Mouse (Mus musculus) MEL (cell line): ENCODE measurements around the gene Tarbp2. TPM values are rescaled to one million over a fixed set of nuclear protein-coding genes. Genes with fewer than 3 reads are reported as not detected.

Experiments
- DNase-seq: peaks from one replicate; pipeline ENCODE4 v3.0.0; 2011; ENCODE audit warnings: low read depth, low spot score
- H3K27ac ChIP-seq: 2 replicates; pipeline ENCODE4 v1.5.1; 2012; ENCODE audit warnings: low read depth, mild to moderate bottlenecking, control low read depth, low read length, moderate library complexity; ENCODE audit not compliant: control insufficient read depth
- H3K27me3 ChIP-seq, 2 experiments: fragments of 150-350 bp in 1 of 2; sonication (generic) in 1 of 2; 2 replicates each; pipeline ENCODE4 v1.6.1; 2012; ENCODE audit warnings: low read length in 2 of 2, mild to moderate bottlenecking in 2 of 2, improper control_type of control experiment in 1 of 2, moderate library complexity in 1 of 2; ENCODE audit not compliant: insufficient read depth in 2 of 2, control insufficient read depth in 1 of 2
- H3K36me3 ChIP-seq, 2 experiments: 2 replicates each; pipeline ENCODE4 v1.6.1; 2012 to 2014; ENCODE audit warnings: low read length in 2 of 2, improper control_type of control experiment in 1 of 2, inconsistent platforms in 1 of 2, mild to moderate bottlenecking in 1 of 2; ENCODE audit not compliant: insufficient read depth in 2 of 2, control insufficient read depth in 1 of 2
- H3K4me1 ChIP-seq, 2 experiments: fragments of 150-350 bp in 1 of 2; sonication (generic) in 1 of 2; 2 replicates each; pipeline ENCODE4 v1.6.1; 2012; ENCODE audit warnings: low read length in 2 of 2, improper control_type of control experiment in 1 of 2, mild to moderate bottlenecking in 1 of 2; ENCODE audit not compliant: insufficient read depth in 2 of 2, control insufficient read depth in 1 of 2
- H3K4me3 ChIP-seq, 2 experiments: fragments of 150-350 bp in 1 of 2; sonication (generic) in 1 of 2; 2 replicates each; pipeline ENCODE4 v1.5.1; 2012; ENCODE audit warnings: low read depth in 2 of 2, low read length in 2 of 2, mild to moderate bottlenecking in 2 of 2, moderate library complexity in 2 of 2, control low read depth in 1 of 2, improper control_type of control experiment in 1 of 2; ENCODE audit not compliant: control insufficient read depth in 1 of 2, insufficient read depth in 1 of 2
- H3K79me2 ChIP-seq: 2 replicates; pipeline ENCODE4 v1.6.1; 2012; ENCODE audit warnings: mild to moderate bottlenecking, low read length, moderate library complexity; ENCODE audit not compliant: control insufficient read depth, poor library complexity, insufficient read depth
- H3K9ac ChIP-seq: 2 replicates; pipeline ENCODE4 v1.6.1; 2012; ENCODE audit warnings: low read depth, mild to moderate bottlenecking, control low read depth, low read length, moderate library complexity; ENCODE audit not compliant: control insufficient read depth, poor library complexity, severe bottlenecking
- H3K9me3 ChIP-seq: fragments of 150-350 bp; sonication (generic); replicated peaks from 2 replicates; pipeline ENCODE4 v1.6.1; 2012; ENCODE audit warnings: mild to moderate bottlenecking, low read length, improper control_type of control experiment, moderate library complexity; ENCODE audit not compliant: insufficient read depth
- BHLHE40 ChIP-seq: IDR thresholded peaks from 2 replicates; pipeline ENCODE4 v1.6.1; 2012; ENCODE audit warnings: low read depth, mild to moderate bottlenecking, inconsistent platforms, low read length, improper control_type of control experiment, borderline replicate concordance
- CTCF ChIP-seq, 3 experiments: IDR thresholded peaks in 2 of 3; conservative IDR thresholded peaks in 1 of 3; 2 replicates each; pipeline ENCODE4 v1.5.1; 2011 to 2012; ENCODE audit warnings: low read length in 3 of 3, low read depth in 2 of 3, mild to moderate bottlenecking in 2 of 3, improper control_type of control experiment in 1 of 3, inconsistent platforms in 1 of 3, mixed read lengths in 1 of 3, moderate library complexity in 1 of 3; ENCODE audit not compliant: control insufficient read depth in 1 of 3, insufficient read depth in 1 of 3, poor library complexity in 1 of 3, severe bottlenecking in 1 of 3
- E2F4 ChIP-seq: IDR thresholded peaks from 2 replicates; pipeline ENCODE4 v1.6.1; 2011; ENCODE audit warnings: low read depth, low read length, improper control_type of control experiment, borderline replicate concordance
- ELF1 ChIP-seq: IDR thresholded peaks from 2 replicates; pipeline ENCODE4 v1.6.1; 2014; ENCODE audit warnings: low read depth, mild to moderate bottlenecking, inconsistent platforms, low read length, improper control_type of control experiment, moderate library complexity
- GABPA ChIP-seq: IDR thresholded peaks from 2 replicates; pipeline ENCODE4 v1.6.1; 2012; ENCODE audit warnings: low read depth, mild to moderate bottlenecking, inconsistent platforms, low read length, improper control_type of control experiment, moderate library complexity
- GATA1 ChIP-seq: IDR thresholded peaks from 2 replicates; pipeline ENCODE4 v1.6.1; 2011; ENCODE audit warnings: low read depth, low read length, improper control_type of control experiment
- HCFC1 ChIP-seq: IDR thresholded peaks from 2 replicates; pipeline ENCODE4 v1.6.1; 2012; ENCODE audit warnings: low read depth, mild to moderate bottlenecking, inconsistent platforms, low read length, improper control_type of control experiment, moderate library complexity
- KAT2A ChIP-seq: conservative IDR thresholded peaks from 2 replicates; pipeline ENCODE4 v1.6.1; 2012; ENCODE audit warnings: low read depth, low read length, improper control_type of control experiment, inconsistent platforms
- MAFK ChIP-seq: IDR thresholded peaks from 2 replicates; pipeline ENCODE4 v1.6.1; 2011; ENCODE audit warnings: low read depth, mild to moderate bottlenecking, low read length, improper control_type of control experiment, borderline replicate concordance
- MAZ ChIP-seq: IDR thresholded peaks from 2 replicates; pipeline ENCODE4 v1.6.1; 2012; ENCODE audit warnings: low read depth, mild to moderate bottlenecking, inconsistent platforms, low read length, improper control_type of control experiment
- MYC ChIP-seq: IDR thresholded peaks from 2 replicates; pipeline ENCODE4 v1.6.1; 2011; ENCODE audit warnings: low read depth, mild to moderate bottlenecking, low read length, improper control_type of control experiment, moderate library complexity
- NELFE ChIP-seq: IDR thresholded peaks from 2 replicates; pipeline ENCODE4 v1.6.1; 2011; ENCODE audit warnings: low read depth, low read length, improper control_type of control experiment
- NRF1 ChIP-seq: IDR thresholded peaks from 2 replicates; pipeline ENCODE4 v1.6.1; 2014; ENCODE audit warnings: low read depth, mild to moderate bottlenecking, inconsistent platforms, low read length, improper control_type of control experiment, moderate library complexity; ENCODE audit not compliant: poor library complexity, insufficient read depth, severe bottlenecking
- POLR2AphosphoS2 ChIP-seq: IDR thresholded peaks from 2 replicates; pipeline ENCODE4 v1.6.1; 2011; ENCODE audit warnings: low read length, improper control_type of control experiment
- RAD21 ChIP-seq: IDR thresholded peaks from 2 replicates; pipeline ENCODE4 v1.6.1; 2011; ENCODE audit warnings: mild to moderate bottlenecking, low read depth, low read length, improper control_type of control experiment
- RCOR1 ChIP-seq: IDR thresholded peaks from 2 replicates; pipeline ENCODE4 v1.6.1; 2012; ENCODE audit warnings: low read depth, mild to moderate bottlenecking, inconsistent platforms, low read length, improper control_type of control experiment
- SIN3A ChIP-seq: IDR thresholded peaks from 2 replicates; pipeline ENCODE4 v1.6.1; 2012; ENCODE audit warnings: low read length, improper control_type of control experiment, inconsistent platforms
- TBP ChIP-seq: IDR thresholded peaks from 2 replicates; pipeline ENCODE4 v1.8.0; 2011; ENCODE audit warnings: low read depth, low read length, improper control_type of control experiment
- UBTF ChIP-seq: IDR thresholded peaks from 2 replicates; pipeline ENCODE4 v1.6.1; 2012; ENCODE audit warnings: low read depth, mild to moderate bottlenecking, inconsistent platforms, low read length, improper control_type of control experiment, moderate library complexity, borderline replicate concordance; ENCODE audit not compliant: insufficient read depth
- USF1 ChIP-seq: IDR thresholded peaks from 2 replicates; pipeline ENCODE4 v1.6.1; 2014; ENCODE audit warnings: low read depth, mild to moderate bottlenecking, inconsistent platforms, low read length, improper control_type of control experiment, moderate library complexity
- USF2 ChIP-seq, 2 experiments: IDR thresholded peaks; 2 replicates each; pipeline ENCODE4 v1.6.1; 2011 to 2012; ENCODE audit warnings: improper control_type of control experiment in 2 of 2, low read length in 2 of 2, borderline replicate concordance in 1 of 2, inconsistent platforms in 1 of 2, low read depth in 1 of 2, mild to moderate bottlenecking in 1 of 2; ENCODE audit not compliant: insufficient read depth in 1 of 2
- ZC3H11A ChIP-seq: IDR thresholded peaks from 2 replicates; pipeline ENCODE4 v1.6.1; 2012; ENCODE audit warnings: low read depth, mild to moderate bottlenecking, inconsistent platforms, low read length, improper control_type of control experiment
- ZKSCAN1 ChIP-seq: IDR thresholded peaks from 2 replicates; pipeline ENCODE4 v1.6.1; 2012; ENCODE audit warnings: low read depth, mild to moderate bottlenecking, inconsistent platforms, low read length, improper control_type of control experiment, moderate library complexity
- ZMIZ1 ChIP-seq: IDR thresholded peaks from 2 replicates; pipeline ENCODE4 v1.6.1; 2012; ENCODE audit warnings: low read depth, mild to moderate bottlenecking, inconsistent platforms, low read length, improper control_type of control experiment, moderate library complexity
- ZNF384 ChIP-seq: IDR thresholded peaks from 2 replicates; pipeline ENCODE4 v1.6.1; 2012; ENCODE audit warnings: low read depth, mild to moderate bottlenecking, inconsistent platforms, low read length, improper control_type of control experiment
- polyA plus RNA-seq, 2 experiments: library from polyadenylated mRNA; stranded (reverse) in 1 of 2; unstranded in 1 of 2; fragments of >175 nt in 1 of 2; fragments of >200 nt in 1 of 2; gene quantifications; 2 replicates each; pipeline versions ENCODE4 v1.2.1 to v1.2.4; 2012; ENCODE audit warnings: low replicate concordance in 2 of 2, low read depth in 1 of 2; ENCODE audit not compliant: insufficient read length in 2 of 2, insufficient read depth in 1 of 2, missing spikeins in 1 of 2
- total RNA-seq: library from RNA; depleted of rRNA; stranded (reverse); fragments of 300-350 nt; gene quantifications from 2 replicates; pipeline ENCODE4 v1.2.3, GENCODE M21; 2012; rRNA removed

Gene Tarbp2
- total and polyA plus RNA-seq, 3 experiments: 155 to 182 TPM; not detected in 1

- TF ChIP-seq RAD21: no peak
- no peak for TF ChIP-seq ZC3H11A
- TF ChIP-seq KAT2A: no peak
- TF ChIP-seq USF1: no peak
- TF ChIP-seq MAFK: no peak
- peak; percentile 98 for TF ChIP-seq RCOR1
- no peak for TF ChIP-seq ZNF384
- no peak for TF ChIP-seq CTCF (IDR thresholded peaks at IDR 0.05 in 2 of 3, conservative IDR thresholded peaks at IDR 0.05 in 1 of 3; ENCODE audit: control insufficient read depth in 1 of 3, insufficient read depth in 1 of 3, low read depth in 2 of 3, low read length in 3 of 3, poor library complexity in 1 of 3, severe bottlenecking in 1 of 3)
- TF ChIP-seq USF2 (IDR thresholded peaks at IDR 0.05; ENCODE audit: borderline replicate concordance in 1 of 2, insufficient read depth in 1 of 2, low read depth in 1 of 2, low read length in 2 of 2): no peak
- no peak for TF ChIP-seq GABPA
- no peak for TF ChIP-seq ZKSCAN1
- peak; percentile 80 for TF ChIP-seq GATA1
- no peak for TF ChIP-seq ELF1
- no peak for TF ChIP-seq MYC
- TF ChIP-seq E2F4: no peak
- no peak for TF ChIP-seq ZMIZ1
- TF ChIP-seq TBP: no peak
- TF ChIP-seq NRF1: no peak
- no peak for TF ChIP-seq NELFE
- no peak for TF ChIP-seq SIN3A
These were observed 49.9 kb downstream of the Tarbp2 start (continued) for GRCm38 (mm10) chr15:102567849-102568248.

- H3K4me3 ChIP-seq: no peak overlapping the region
- H3K36me3 ChIP-seq: peaks cover 3 to 4% of the 10 kb centered on the region in 2 experiments; a peak in 2 of 4 replicates
- no peaks in the 10 kb centered on the region for H3K79me2 ChIP-seq
- no peaks in the 10 kb centered on the region for H3K9me3 ChIP-seq
- TF ChIP-seq HCFC1 (no peak), MAFK (no peak), BHLHE40 (no peak), ZNF384 (no peak), RCOR1 (no peak), MAZ (no peak), USF1 (no peak), UBTF (no peak), POLR2AphosphoS2 (no peak)
- TF ChIP-seq, all 39 proteins: peak for 0
- H3K27ac ChIP-seq: no peak overlapping the region
- no peaks in the 10 kb centered on the region for H3K27me3 ChIP-seq
- DNase-seq: no peak
- H3K4me1 ChIP-seq: peaks cover 0 to 2% of the 10 kb centered on the region in 2 experiments; a peak in 1 of 4 replicates
- H3K9ac ChIP-seq: no peak overlapping the region
These were observed 54.1 kb downstream of the Tarbp2 start for GRCm38 (mm10) chr15:102572081-102572480.

Other genes with a start within 250 kb of the Tarbp2 start
- gene Gm9918, start 247.6 kb upstream of the Tarbp2 start, total RNA-seq: not detected in 2 replicates
- under 1 TPM in 1 of 2 experiments, not detected in 1; 0.04 TPM for gene Gm9918, start 247.6 kb upstream of the Tarbp2 start, polyA plus RNA-seq
- gene Mfsd5, start 238.7 kb upstream of the Tarbp2 start, total RNA-seq: 49.7 and 56.3 TPM in 2 replicates
- gene Mfsd5, start 238.7 kb upstream of the Tarbp2 start, polyA plus RNA-seq: 100 to 1,000 TPM in 1 of 2 experiments, 10 to 100 TPM in 1; 83.6 to 115 TPM
- 49.8 and 52.5 TPM in 2 replicates for gene Espl1, start 221.9 kb upstream of the Tarbp2 start, total RNA-seq
- gene Espl1, start 221.9 kb upstream of the Tarbp2 start, polyA plus RNA-seq: 100 to 1,000 TPM in 1 of 2 experiments, 10 to 100 TPM in 1; 94.1 to 142 TPM
- gene Pfdn5, start 192.1 kb upstream of the Tarbp2 start, total RNA-seq: 290 and 302 TPM in 2 replicates
- 1,000 to 10,000 TPM in 1 of 2 experiments, 100 to 1,000 TPM in 1; 465 to 7,439 TPM for gene Pfdn5, start 192.1 kb upstream of the Tarbp2 start, polyA plus RNA-seq
- gene Myg1, start 186.5 kb upstream of the Tarbp2 start, total RNA-seq: 126 and 140 TPM in 2 replicates
- 100 to 1,000 TPM; 135 to 292 TPM for gene Myg1, start 186.5 kb upstream of the Tarbp2 start, polyA plus RNA-seq
- gene Aaas, start 167.4 kb upstream of the Tarbp2 start, total RNA-seq: 48.7 and 61.5 TPM in 2 replicates
- 100 to 1,000 TPM in 1 of 2 experiments, not detected in 1; 205 TPM for gene Aaas, start 167.4 kb upstream of the Tarbp2 start, polyA plus RNA-seq
- not detected in 2 replicates for gene Sp7, start 151.0 kb upstream of the Tarbp2 start, total RNA-seq
- not detected for gene Sp7, start 151.0 kb upstream of the Tarbp2 start, polyA plus RNA-seq
- gene Sp1, start 112.0 kb upstream of the Tarbp2 start, total RNA-seq: 16.3 and 22.0 TPM in 2 replicates
- 10 to 100 TPM; 47.2 to 92.3 TPM for gene Sp1, start 112.0 kb upstream of the Tarbp2 start, polyA plus RNA-seq
- gene Amhr2, start 72.8 kb upstream of the Tarbp2 start, total RNA-seq: 6.9 and 8.0 TPM in 2 replicates
- 10 to 100 TPM in 1 of 2 experiments, not detected in 1; 22.7 TPM for gene Amhr2, start 72.8 kb upstream of the Tarbp2 start, polyA plus RNA-seq
- 15.2 and 17.3 TPM in 2 replicates for gene Prr13, start 59.2 kb upstream of the Tarbp2 start, total RNA-seq
- gene Prr13, start 59.2 kb upstream of the Tarbp2 start, polyA plus RNA-seq: 10 to 100 TPM in 1 of 2 experiments, not detected in 1; 73.3 TPM
- 359 and 427 TPM in 2 replicates for gene Pcbp2, start 47.7 kb upstream of the Tarbp2 start, total RNA-seq
- gene Pcbp2, start 47.7 kb upstream of the Tarbp2 start, polyA plus RNA-seq: 1,000 to 10,000 TPM in 1 of 2 experiments, 100 to 1,000 TPM in 1; 977 to 2,091 TPM
- not detected in 2 replicates for gene Gm10337, start 14.5 kb upstream of the Tarbp2 start, total RNA-seq
- gene Gm10337, start 14.5 kb upstream of the Tarbp2 start, polyA plus RNA-seq: not detected
- gene Map3k12, start 1.1 kb upstream of the Tarbp2 start, total RNA-seq: 1.7 and 2.0 TPM in 2 replicates
- 1 to 10 TPM in 1 of 2 experiments, not detected in 1; 2.8 TPM for gene Map3k12, start 1.1 kb upstream of the Tarbp2 start, polyA plus RNA-seq
- gene Npff, start 6.8 kb downstream of the Tarbp2 start, total RNA-seq: 0.85 and 1.8 TPM in 2 replicates
- 1 to 10 TPM in 1 of 2 experiments, not detected in 1; 5.5 TPM for gene Npff, start 6.8 kb downstream of the Tarbp2 start, polyA plus RNA-seq
- 0.20 TPM in 1 of 2 replicates, not detected in the other for gene Gm28047, start 106.9 kb downstream of the Tarbp2 start, total RNA-seq
- gene Gm28047, start 106.9 kb downstream of the Tarbp2 start, polyA plus RNA-seq: under 1 TPM in 1 of 2 experiments, not detected in 1; 0.52 TPM
- 10.4 and 12.8 TPM in 2 replicates for gene Atf7, start 107.3 kb downstream of the Tarbp2 start, total RNA-seq
- 10 to 100 TPM in 1 of 2 experiments, not detected in 1; 49.6 TPM for gene Atf7, start 107.3 kb downstream of the Tarbp2 start, polyA plus RNA-seq
- gene Atp5g2, start 154.2 kb downstream of the Tarbp2 start, total RNA-seq: 513 and 583 TPM in 2 replicates
- gene Atp5g2, start 154.2 kb downstream of the Tarbp2 start, polyA plus RNA-seq: 10 to 100 TPM in 1 of 2 experiments, not detected in 1; 59.4 TPM
- 2.9 and 3.5 TPM in 2 replicates for gene Calcoco1, start 204.0 kb downstream of the Tarbp2 start, total RNA-seq
- 10 to 100 TPM in 1 of 2 experiments, not detected in 1; 19.0 TPM for gene Calcoco1, start 204.0 kb downstream of the Tarbp2 start, polyA plus RNA-seq